Mouse (Mus musculus) myocyte (in vitro differentiated cells): ENCODE measurements around the gene Metap1. TPM values are rescaled to one million over a fixed set of nuclear protein-coding genes. Genes with fewer than 3 reads are reported as not detected.

Source experiments
- H3K27me3 ChIP-seq: one replicate; pipeline ENCODE4 v1.6.1; 2011; ENCODE audit not compliant: control insufficient read depth, insufficient read depth, insufficient read length
- H3K36me3 ChIP-seq: one replicate; pipeline ENCODE4 v1.6.1; 2011; ENCODE audit not compliant: control insufficient read depth, insufficient read depth
- H3K4me2 ChIP-seq: one replicate; pipeline ENCODE4 v1.6.1; 2011; ENCODE audit warnings: low read depth, control low read depth
- H3K4me3 ChIP-seq: one replicate; pipeline ENCODE4 v1.5.1; 2011; ENCODE audit warnings: mild to moderate bottlenecking, control low read depth, moderate library complexity
- H3K79me2 ChIP-seq: one replicate; pipeline ENCODE4 v1.6.1; 2011; ENCODE audit not compliant: control insufficient read depth, insufficient read depth
- H3ac ChIP-seq: one replicate; pipeline ENCODE4 v1.6.1; 2011; ENCODE audit not compliant: control insufficient read depth, insufficient read length
- CEBPB ChIP-seq: IDR thresholded peaks from 2 replicates; pipeline ENCODE4 v1.6.1; 2011; ENCODE audit warnings: mild to moderate bottlenecking, moderate library complexity; ENCODE audit not compliant: poor library complexity, insufficient read depth, severe bottlenecking
- E2F4 ChIP-seq: IDR thresholded peaks from one replicate; pipeline ENCODE4 v1.6.1; 2011; ENCODE audit warnings: mild to moderate bottlenecking, control low read depth, moderate library complexity; ENCODE audit not compliant: insufficient read depth
- MAX ChIP-seq: IDR thresholded peaks from one replicate; pipeline ENCODE4 v1.6.1; 2011; ENCODE audit warnings: low read depth, mild to moderate bottlenecking, control low read depth
- MYOD1 ChIP-seq, 3 experiments: IDR thresholded peaks; one replicate each; pipeline ENCODE4 v1.6.1; 2011; ENCODE audit warnings: control low read depth in 2 of 3, low read depth in 2 of 3, mild to moderate bottlenecking in 2 of 3, moderate library complexity in 1 of 3; ENCODE audit not compliant: insufficient read length in 2 of 3, control insufficient read depth in 1 of 3
- MYOG ChIP-seq, 3 experiments: IDR thresholded peaks; one replicate each; pipeline ENCODE4 v1.6.1; 2011; ENCODE audit warnings: control low read depth in 2 of 3, low read depth in 2 of 3, mild to moderate bottlenecking in 2 of 3; ENCODE audit not compliant: insufficient read length in 2 of 3, control insufficient read depth in 1 of 3, insufficient read depth in 1 of 3
- POLR2A ChIP-seq: IDR thresholded peaks from one replicate; pipeline ENCODE4 v1.6.1; 2011; ENCODE audit warnings: low read depth, mild to moderate bottlenecking, control low read depth, moderate library complexity; ENCODE audit not compliant: insufficient read length
- POLR2AphosphoS2 ChIP-seq: IDR thresholded peaks from one replicate; pipeline ENCODE4 v1.6.1; 2011; ENCODE audit warnings: low read depth, control low read depth; ENCODE audit not compliant: insufficient read length
- REST ChIP-seq: IDR thresholded peaks from one replicate; pipeline ENCODE4 v1.6.1; 2011; ENCODE audit warnings: mild to moderate bottlenecking, control low read depth, moderate library complexity; ENCODE audit not compliant: insufficient read depth, insufficient read length
- SRF ChIP-seq: IDR thresholded peaks from one replicate; pipeline ENCODE4 v1.6.1; 2011; ENCODE audit warnings: low read depth; ENCODE audit not compliant: control insufficient read depth, insufficient read length
- TCF12 ChIP-seq: IDR thresholded peaks from one replicate; pipeline ENCODE4 v1.6.1; 2011; ENCODE audit warnings: mild to moderate bottlenecking, control low read depth; ENCODE audit not compliant: poor library complexity, insufficient read depth, severe bottlenecking
- TCF3 ChIP-seq: IDR thresholded peaks from one replicate; pipeline ENCODE4 v1.6.1; 2011; ENCODE audit warnings: low read depth, control low read depth; ENCODE audit not compliant: insufficient read length
- USF1 ChIP-seq: IDR thresholded peaks from one replicate; pipeline ENCODE4 v1.6.1; 2011; ENCODE audit warnings: low read depth, mild to moderate bottlenecking, control low read depth, moderate library complexity
- polyA plus RNA-seq: library from polyadenylated mRNA; unstranded; fragments of >200 nt; fragmentation: generic; extraction: Trizol; gene quantifications from one replicate; pipeline ENCODE4 v1.2.1, GENCODE M21; 2012; ENCODE audit warnings: missing spikeins

Gene Metap1
- polyA plus RNA-seq, 1 experiment: 29.0 TPM

GRCm38 (mm10) chr3:138454234-138454633, 35.1 kb downstream of the Metap1 start:
- no peaks in the 10 kb centered on the region for H3K27me3 ChIP-seq
- H3K4me2 ChIP-seq: no peak overlapping the region
- no peak overlapping the region for H3K4me3 ChIP-seq
- no peak overlapping the region for H3ac ChIP-seq
- peaks cover 60% of the 10 kb centered on the region for H3K36me3 ChIP-seq
- no peaks in the 10 kb centered on the region for H3K79me2 ChIP-seq
- TF ChIP-seq POLR2A (no peak), CEBPB (no peak)

- H3K4me3 ChIP-seq: no peak overlapping the region
- no peak for TF ChIP-seq TCF12
- TF ChIP-seq SRF: no peak
- no peak for TF ChIP-seq MYOD1 (IDR thresholded peaks at IDR 0.05; ENCODE audit: control insufficient read depth in 1 of 3, insufficient read length in 2 of 3, low read depth in 2 of 3)
- no peak for TF ChIP-seq POLR2A
- TF ChIP-seq TCF3: no peak
- no peak for TF ChIP-seq E2F4
- no peak for TF ChIP-seq USF1
- TF ChIP-seq MAX: no peak
- TF ChIP-seq MYOG (IDR thresholded peaks at IDR 0.05; ENCODE audit: control insufficient read depth in 1 of 3, insufficient read depth in 1 of 3, insufficient read length in 2 of 3, low read depth in 2 of 3): no peak
- no peak for TF ChIP-seq POLR2AphosphoS2
- TF ChIP-seq CEBPB: no peak
- TF ChIP-seq REST: no peak
- H3K79me2 ChIP-seq: no peaks in the 10 kb centered on the region
- H3K36me3 ChIP-seq: peaks cover 47% of the 10 kb centered on the region
- no peak overlapping the region for H3ac ChIP-seq
- no peaks in the 10 kb centered on the region for H3K27me3 ChIP-seq
- no peak overlapping the region for H3K4me2 ChIP-seq
Observed at GRCm38 (mm10) chr3:138452169-138452568, 37.1 kb downstream of the Metap1 start.

GRCm38 (mm10) chr3:138448077-138448860, 41.0 kb downstream of the Metap1 start:
- Histone ChIP-seq H3ac (no peak overlapping the region), H3K79me2 (peaks cover 10% of the 10 kb centered on the region), H3K27me3 (no peaks in the 10 kb centered on the region), H3K4me3 (no peak overlapping the region), H3K36me3 (peaks cover 29% of the 10 kb centered on the region), H3K4me2 (no peak overlapping the region)
- peak in 1 of 3 experiments; percentile 21 for TF ChIP-seq MYOD1 (IDR thresholded peaks at IDR 0.05; ENCODE audit: control insufficient read depth in 1 of 3, insufficient read length in 2 of 3, low read depth in 2 of 3)
- TF ChIP-seq REST: no peak
- no peak for TF ChIP-seq POLR2A
- TF ChIP-seq TCF3: no peak
- no peak for TF ChIP-seq SRF

- H3K4me3 ChIP-seq: peak overlapping the region; percentile 66
- no peak for TF ChIP-seq MYOD1 (IDR thresholded peaks at IDR 0.05; ENCODE audit: control insufficient read depth in 1 of 3, insufficient read length in 2 of 3, low read depth in 2 of 3)
- no peak for TF ChIP-seq POLR2A
- no peak for TF ChIP-seq CEBPB
- TF ChIP-seq E2F4: no peak
- TF ChIP-seq TCF12: no peak
- TF ChIP-seq POLR2AphosphoS2: no peak
- no peak for TF ChIP-seq REST
- no peak for TF ChIP-seq MYOG (IDR thresholded peaks at IDR 0.05; ENCODE audit: control insufficient read depth in 1 of 3, insufficient read depth in 1 of 3, insufficient read length in 2 of 3, low read depth in 2 of 3)
- TF ChIP-seq USF1: no peak
- TF ChIP-seq TCF3: no peak
- no peak for TF ChIP-seq SRF
- no peak for TF ChIP-seq MAX
- H3ac ChIP-seq: peak overlapping the region; percentile 94
- peaks cover 11% of the 10 kb centered on the region for H3K79me2 ChIP-seq
- peaks cover 9% of the 10 kb centered on the region for H3K36me3 ChIP-seq
- H3K4me2 ChIP-seq: peak overlapping the region; percentile 84
- H3K27me3 ChIP-seq: no peaks in the 10 kb centered on the region
Observed at GRCm38 (mm10) chr3:138443465-138443771, 45.9 kb downstream of the Metap1 start.

- no peak for TF ChIP-seq TCF3
- TF ChIP-seq POLR2A: peak; percentile 76
- no peak for TF ChIP-seq SRF
- peak; percentile 91 for TF ChIP-seq MAX
- TF ChIP-seq USF1: peak; percentile 37
- peak; percentile 90 for TF ChIP-seq POLR2AphosphoS2
- peak in 1 of 3 experiments; percentile 34 for TF ChIP-seq MYOG (IDR thresholded peaks at IDR 0.05; ENCODE audit: control insufficient read depth in 1 of 3, insufficient read depth in 1 of 3, insufficient read length in 2 of 3, low read depth in 2 of 3)
- peak; percentile 26 for TF ChIP-seq REST
- H3K4me2 ChIP-seq: peak within 1 kb of the TSS; percentile 99
- H3ac ChIP-seq: peak within 1 kb of the TSS; percentile 94
- peaks cover 11% of the 10 kb centered on the region for H3K79me2 ChIP-seq
- H3K4me3 ChIP-seq: peak within 1 kb of the TSS; percentile 66
- H3K27me3 ChIP-seq: no peaks in the 10 kb centered on the region
- H3K36me3 ChIP-seq: peaks cover 9% of the 10 kb centered on the region
Observed at GRCm38 (mm10) chr3:138442612-138443464, 46.5 kb downstream of the Metap1 start, which contains the start of gene Adh5. TSS of gene Adh5 (plus strand) at chr3:138443093.
